Mouse (Mus musculus): ENCODE results near the gene Serpine3.
"Not testable (repeated sequence)": the region's sequence is repeated elsewhere in the genome, so short reads cannot be mapped to it uniquely, and the experiment has no call there.

Serpine3 gene

GRCm38 (mm10) chr14:62663367-62663766, at the start of gene Serpine3:
Gene Serpine3 (plus strand): TSS chr14:62663667.
- DNase-seq (ENCODE audit: extremely low read depth, insufficient read length, low spot score), result no peak

- DNase-seq (ENCODE audit: extremely low read depth, insufficient read length, low spot score), result no peak
Measured at GRCm38 (mm10) chr14:62622393-62622792, 41.1 kb upstream of the Serpine3 start.

GRCm38 (mm10) chr14:62627951-62628350, 35.5 kb upstream of the Serpine3 start:
- no peak for DNase-seq (ENCODE audit: extremely low read depth, insufficient read length, low spot score)

- peak; percentile 10 for DNase-seq (ENCODE audit: extremely low read depth, insufficient read length, low spot score)
Measured at GRCm38 (mm10) chr14:62637436-62638344, 25.8 kb upstream of the Serpine3 start.

GRCm38 (mm10) chr14:62638345-62638702, 25.1 kb upstream of the Serpine3 start:
- no peak for DNase-seq (ENCODE audit: extremely low read depth, insufficient read length, low spot score)

GRCm38 (mm10) chr14:62639111-62639510, 24.4 kb upstream of the Serpine3 start:
- no peak for DNase-seq (ENCODE audit: extremely low read depth, insufficient read length, low spot score)

GRCm38 (mm10) chr14:62639551-62639950, 23.9 kb upstream of the Serpine3 start:
- DNase-seq (ENCODE audit: extremely low read depth, insufficient read length, low spot score), result no peak

GRCm38 (mm10) chr14:62640396-62640795, 23.1 kb upstream of the Serpine3 start:
- no peak for DNase-seq (ENCODE audit: extremely low read depth, insufficient read length, low spot score)

- not testable (repeated sequence) for DNase-seq (ENCODE audit: extremely low read depth, insufficient read length, low spot score)
Measured at GRCm38 (mm10) chr14:62642368-62642767, 21.1 kb upstream of the Serpine3 start.

- peak; percentile 41 for DNase-seq (ENCODE audit: extremely low read depth, insufficient read length, low spot score)
Measured at GRCm38 (mm10) chr14:62648405-62648804, 15.1 kb upstream of the Serpine3 start.

- no peak for DNase-seq (ENCODE audit: extremely low read depth, insufficient read length, low spot score)
Measured at GRCm38 (mm10) chr14:62650376-62650775, 13.1 kb upstream of the Serpine3 start.

- DNase-seq (ENCODE audit: extremely low read depth, insufficient read length, low spot score), result no peak
Measured at GRCm38 (mm10) chr14:62651771-62652170, 11.7 kb upstream of the Serpine3 start.

GRCm38 (mm10) chr14:62655996-62656395, 7.5 kb upstream of the Serpine3 start:
- no peak for DNase-seq (ENCODE audit: extremely low read depth, insufficient read length, low spot score)

- DNase-seq (ENCODE audit: extremely low read depth, insufficient read length, low spot score), result no peak
Measured at GRCm38 (mm10) chr14:62657469-62657868, 6.0 kb upstream of the Serpine3 start.

GRCm38 (mm10) chr14:62662381-62662780, 1.1 kb upstream of the Serpine3 start:
- no peak for DNase-seq (ENCODE audit: extremely low read depth, insufficient read length, low spot score)

- no peak for DNase-seq (ENCODE audit: extremely low read depth, insufficient read length, low spot score)
Measured at GRCm38 (mm10) chr14:62664976-62665673, 1.7 kb downstream of the Serpine3 start.

GRCm38 (mm10) chr14:62673646-62674045, 10.2 kb downstream of the Serpine3 start:
- DNase-seq (ENCODE audit: extremely low read depth, insufficient read length, low spot score), result no peak

GRCm38 (mm10) chr14:62718161-62718560, 54.7 kb downstream of the Serpine3 start:
- no peak for DNase-seq (ENCODE audit: extremely low read depth, insufficient read length, low spot score)

- no peak for DNase-seq (ENCODE audit: extremely low read depth, insufficient read length, low spot score)
Measured at GRCm38 (mm10) chr14:62721625-62722024, 58.2 kb downstream of the Serpine3 start.

GRCm38 (mm10) chr14:62724560-62724959, 61.1 kb downstream of the Serpine3 start:
- DNase-seq (ENCODE audit: extremely low read depth, insufficient read length, low spot score), result no peak

GRCm38 (mm10) chr14:62731902-62732301, 68.4 kb downstream of the Serpine3 start:
- DNase-seq (ENCODE audit: extremely low read depth, insufficient read length, low spot score), result no peak

GRCm38 (mm10) chr14:62733666-62734065, 70.2 kb downstream of the Serpine3 start:
- no peak for DNase-seq (ENCODE audit: extremely low read depth, insufficient read length, low spot score)
